Mouse (Mus musculus): Measurements from ENCODE around the gene Nebl.

- TF ChIP-seq CTCF (IDR thresholded peaks at IDR 0.05; ENCODE audit: borderline replicate concordance, control insufficient read depth, extremely low read depth, insufficient read depth, low read length, poor library complexity) (no peak), POLR2A (IDR thresholded peaks at IDR 0.05; ENCODE audit: control insufficient read depth, extremely low read depth, insufficient read depth, low read length, poor library complexity) (no peak)
Observed at GRCm38 (mm10) chr2:17683326-17684040, 47.8 kb downstream of the Nebl start.
